Mouse (Mus musculus) kidney, adult 2 months (tissue): ENCODE data around the gene Dffb. TPM values are rescaled to one million over a fixed set of nuclear protein-coding genes. Genes with fewer than 3 reads are reported as not detected.

Source experiments
- DNase-seq: peaks from one replicate; pipeline ENCODE4 v3.0.0; 2021
- H3K27ac ChIP-seq: fragments of 200-500 bp; 2 replicates; pipeline ENCODE4 v1.5.1; 2012; ENCODE audit warnings: low read depth, low read length, control low read depth, inconsistent platforms; ENCODE audit not compliant: insufficient read depth
- H3K27me3 ChIP-seq: fragments of 200-500 bp; replicated peaks from 2 replicates; pipeline ENCODE4 v1.6.1; 2012; ENCODE audit warnings: mild to moderate bottlenecking, moderate library complexity, low read length, inconsistent platforms; ENCODE audit not compliant: control insufficient read depth, insufficient read depth
- H3K36me3 ChIP-seq: fragments of 200-500 bp; 2 replicates; pipeline ENCODE4 v1.6.1; 2012; ENCODE audit warnings: mild to moderate bottlenecking, moderate library complexity, low read length, inconsistent platforms; ENCODE audit not compliant: control insufficient read depth, insufficient read depth
- H3K4me1 ChIP-seq: fragments of 200-500 bp; 2 replicates; pipeline ENCODE4 v1.6.1; 2011; ENCODE audit warnings: low read length; ENCODE audit not compliant: control insufficient read depth, insufficient read depth
- H3K4me3 ChIP-seq: fragments of 200-500 bp; 2 replicates; pipeline ENCODE4 v1.5.1; 2011; ENCODE audit warnings: mild to moderate bottlenecking, low read depth, low read length, control low read depth; ENCODE audit not compliant: insufficient read depth
- CTCF ChIP-seq: fragments of 200-500 bp; conservative IDR thresholded peaks from 2 replicates; pipeline ENCODE4 v1.5.1; 2011; ENCODE audit warnings: low read depth, mild to moderate bottlenecking, control low read depth, low read length, moderate library complexity, mixed read lengths; ENCODE audit not compliant: insufficient read depth, insufficient read length
- POLR2A ChIP-seq: fragments of 200-500 bp; IDR thresholded peaks from one replicate; pipeline ENCODE4 v1.6.1; 2011; ENCODE audit warnings: low read depth, low read length, control low read depth
- WGBS: fragments of 180-500 bp; shearing (Covaris S2); methylation state at CpG from one replicate; pipeline ENCODE4 v1.1.7; 2018; 5-methylcytosine and 5-hydroxymethylcytosine counted together
- polyA plus RNA-seq: library from polyadenylated mRNA; depleted of rRNA; stranded (reverse); fragments of >200 nt; gene quantifications from 2 replicates; pipeline ENCODE4 v1.2.3, GENCODE M21; 2012

Dffb gene
- polyA plus RNA-seq, 1 experiment, result 5.0 TPM

- TF ChIP-seq POLR2A, result no peak
- no peak for TF ChIP-seq CTCF
- Histone ChIP-seq H3K36me3 (no peaks in the 10 kb centered on the region), H3K4me1 (peaks cover 8% of the 10 kb centered on the region; the same call in 1 of the 2 replicates), H3K27me3 (no peaks in the 10 kb centered on the region), H3K4me3 (no peak overlapping the region), H3K27ac (no peak overlapping the region)
- 68% methylated on average over 11 of the region's 11 CpGs for WGBS
- peak; percentile 76 for DNase-seq
These were observed 40.5 kb upstream of the Dffb start for GRCm38 (mm10) chr4:154015476-154015875.

- Histone ChIP-seq H3K27me3 (no peaks in the 10 kb centered on the region), H3K36me3 (no peaks in the 10 kb centered on the region), H3K4me3 (peak overlapping the region; percentile 74), H3K27ac (no peak overlapping the region), H3K4me1 (peaks cover 8% of the 10 kb centered on the region; the same call in 1 of the 2 replicates)
- DNase-seq, result no peak
- TF ChIP-seq CTCF (no peak), POLR2A (no peak)
- WGBS, result 1% methylated on average over 55 of the region's 55 CpGs
These were observed 37.4 kb upstream of the Dffb start for GRCm38 (mm10) chr4:154012132-154012882.

GRCm38 (mm10) chr4:154011646-154012089, 36.7 kb upstream of the Dffb start, which contains the start of gene Lrrc47:
TSS of gene Lrrc47 (plus strand) at chr4:154011731.
- Histone ChIP-seq H3K36me3 (no peaks in the 10 kb centered on the region), H3K27me3 (no peaks in the 10 kb centered on the region), H3K27ac (peak within 1 kb of the TSS; percentile 41), H3K4me3 (peak within 1 kb of the TSS; percentile 74), H3K4me1 (peaks cover 8% of the 10 kb centered on the region; the same call in 1 of the 2 replicates)
- WGBS, result 1% methylated on average over 59 of the region's 59 CpGs
- TF ChIP-seq POLR2A (no peak), CTCF (no peak)
- DNase-seq, result peak; percentile 91

- H3K4me1 ChIP-seq, result peaks cover 8% of the 10 kb centered on the region; the same call in 1 of the 2 replicates
- WGBS, result 30% methylated on average over 13 of the region's 13 CpGs
- no peaks in the 10 kb centered on the region for H3K27me3 ChIP-seq
- peak overlapping the region; percentile 41 for H3K27ac ChIP-seq
- TF ChIP-seq CTCF (no peak), POLR2A (no peak)
- H3K4me3 ChIP-seq, result peak overlapping the region; percentile 74
- no peaks in the 10 kb centered on the region for H3K36me3 ChIP-seq
- no peak for DNase-seq
These were observed 36.1 kb upstream of the Dffb start for GRCm38 (mm10) chr4:154010907-154011645.

- no peaks in the 10 kb centered on the region for H3K4me1 ChIP-seq
- H3K27ac ChIP-seq, result no peak overlapping the region
- no peak for DNase-seq
- H3K36me3 ChIP-seq, result no peaks in the 10 kb centered on the region
- TF ChIP-seq POLR2A, result no peak
- H3K27me3 ChIP-seq, result no peaks in the 10 kb centered on the region
- no peak overlapping the region for H3K4me3 ChIP-seq
- WGBS, result 60% methylated on average over 4 of the region's 4 CpGs
These were observed 32.8 kb upstream of the Dffb start for GRCm38 (mm10) chr4:154007759-154008158.

- H3K27ac ChIP-seq, result no peak overlapping the region
- H3K4me1 ChIP-seq, result no peaks in the 10 kb centered on the region
- DNase-seq, result no peak
- H3K36me3 ChIP-seq, result no peaks in the 10 kb centered on the region
- TF ChIP-seq POLR2A, result no peak
- TF ChIP-seq CTCF, result no peak
- H3K4me3 ChIP-seq, result no peak overlapping the region
- 97% methylated on average over 6 of the region's 6 CpGs for WGBS
- no peaks in the 10 kb centered on the region for H3K27me3 ChIP-seq
These were observed 31.3 kb upstream of the Dffb start for GRCm38 (mm10) chr4:154006264-154006663.

- 94% methylated on average over 5 of the region's 5 CpGs for WGBS
- H3K36me3 ChIP-seq, result no peaks in the 10 kb centered on the region
- DNase-seq, result no peak
These were observed 30.6 kb upstream of the Dffb start for GRCm38 (mm10) chr4:154005488-154005887.

More at GRCm38 (mm10) chr4:154005488-154005887, 30.6 kb upstream of the Dffb start:
- Histone ChIP-seq H3K4me1 (no peaks in the 10 kb centered on the region), H3K27me3 (no peaks in the 10 kb centered on the region), H3K4me3 (no peak overlapping the region), H3K27ac (no peak overlapping the region)
- TF ChIP-seq POLR2A (no peak), CTCF (no peak)
